Mouse (Mus musculus) kidney, embryonic 14.5 days (tissue): ENCODE measurements around the gene Tspan5. TPM values are rescaled to one million over a fixed set of nuclear protein-coding genes. Genes with fewer than 3 reads are reported as not detected.

ENCODE experiments used
- ATAC-seq: fragments of 200-750 bp; cut with Nextera tagmentation; 2 replicates; pipeline ENCODE4 v1.8.0; 2017; ENCODE audit warnings: moderate number of reproducible peaks, mild to moderate bottlenecking, moderate TSS enrichment, moderate library complexity; ENCODE audit not compliant: low FRiP score, low TSS enrichment
- H3K27ac ChIP-seq: fragments of 300-500 bp; sonication (generic); 2 replicates; pipeline ENCODE4 v1.5.1; 2014; ENCODE audit warnings: low read depth, mild to moderate bottlenecking, low read length, moderate library complexity, mixed read lengths
- H3K27me3 ChIP-seq: fragments of 300-500 bp; sonication (generic); 2 replicates; pipeline ENCODE4 v1.6.1; 2014; ENCODE audit warnings: mild to moderate bottlenecking, low read length; ENCODE audit not compliant: control insufficient read depth, insufficient read depth
- H3K36me3 ChIP-seq: fragments of 300-500 bp; sonication (generic); 2 replicates; pipeline ENCODE4 v1.6.1; 2014; ENCODE audit warnings: low read length, mixed read lengths; ENCODE audit not compliant: control insufficient read depth, insufficient read depth
- H3K4me1 ChIP-seq: fragments of 300-500 bp; sonication (generic); 2 replicates; pipeline ENCODE4 v1.6.1; 2014; ENCODE audit warnings: low read length, mixed read lengths; ENCODE audit not compliant: control insufficient read depth, insufficient read depth
- H3K4me2 ChIP-seq: fragments of 300-500 bp; sonication (generic); replicated peaks from 2 replicates; pipeline ENCODE4 v1.6.1; 2014; ENCODE audit warnings: low read depth, mild to moderate bottlenecking, low read length
- H3K4me3 ChIP-seq: fragments of 300-500 bp; sonication (generic); 2 replicates; pipeline ENCODE4 v1.5.1; 2014; ENCODE audit warnings: mild to moderate bottlenecking, low read length
- H3K9ac ChIP-seq: fragments of 300-500 bp; sonication (generic); 2 replicates; pipeline ENCODE4 v1.6.1; 2014; ENCODE audit warnings: low read depth, mild to moderate bottlenecking, low read length, moderate library complexity
- H3K9me3 ChIP-seq: fragments of 300-500 bp; sonication (generic); 2 replicates; pipeline ENCODE4 v1.6.1; 2016; ENCODE audit warnings: low read length; ENCODE audit not compliant: control insufficient read depth
- WGBS: fragments of 180-500 bp; shearing (Covaris S2); extraction: QIAGEN DNeasy Blood & Tissue Kit; methylation state at CpG from one replicate; pipeline ENCODE4 v1.1.7; 2014; 5-methylcytosine and 5-hydroxymethylcytosine counted together
- polyA plus RNA-seq: library from polyadenylated mRNA; unstranded; fragments of >200 nt; fragmentation: Nextera tagmentation; extraction: Ambion mirVana; gene quantifications from 2 replicates; pipeline ENCODE4 v1.2.1, GENCODE M21; 2014

The Tspan5 gene
- polyA plus RNA-seq, 1 experiment from 2014 or later = 28.8 TPM

- no peaks in the 10 kb centered on the region for H3K27me3 ChIP-seq
- ATAC-seq = no peak
Measured at GRCm38 (mm10) chr3:138897500-138897899, 155.5 kb downstream of the Tspan5 start.

GRCm38 (mm10) chr3:138898055-138898454 is 156.1 kb downstream of the Tspan5 start:
- no peak overlapping the region for H3K27ac ChIP-seq
- H3K9me3 ChIP-seq = no peaks in the 10 kb centered on the region
- H3K4me1 ChIP-seq = peaks cover 6% of the 10 kb centered on the region
- no peak overlapping the region for H3K4me2 ChIP-seq
- no peak overlapping the region for H3K4me3 ChIP-seq
- H3K27me3 ChIP-seq = no peaks in the 10 kb centered on the region
- ATAC-seq = no peak
- whole genome bisulfite sequencing = 97% methylated on average over 8 of the region's 8 CpGs
- no peaks in the 10 kb centered on the region; the same call in 1 of the 2 replicates for H3K36me3 ChIP-seq
- H3K9ac ChIP-seq = no peak overlapping the region

More at GRCm38 (mm10) chr3:138897500-138897899, 155.5 kb downstream of the Tspan5 start:
- WGBS = 88% methylated on average over 11 of the region's 11 CpGs
- H3K4me1 ChIP-seq = peaks cover 7% of the 10 kb centered on the region
- no peak overlapping the region for H3K4me2 ChIP-seq
- no peak overlapping the region for H3K27ac ChIP-seq
- H3K9ac ChIP-seq = no peak overlapping the region
- H3K4me3 ChIP-seq = no peak overlapping the region
- no peaks in the 10 kb centered on the region for H3K9me3 ChIP-seq
- no peaks in the 10 kb centered on the region; the same call in 1 of the 2 replicates for H3K36me3 ChIP-seq

- WGBS = 85% methylated on average over 9 of the region's 9 CpGs
- no peak overlapping the region for H3K4me2 ChIP-seq
- no peak overlapping the region for H3K27ac ChIP-seq
- H3K27me3 ChIP-seq = no peaks in the 10 kb centered on the region
- ATAC-seq = no peak
- no peaks in the 10 kb centered on the region for H3K9me3 ChIP-seq
- H3K4me1 ChIP-seq = no peaks in the 10 kb centered on the region
- H3K9ac ChIP-seq = no peak overlapping the region
- no peaks in the 10 kb centered on the region; the same call in 1 of the 2 replicates for H3K36me3 ChIP-seq
- no peak overlapping the region for H3K4me3 ChIP-seq
Measured at GRCm38 (mm10) chr3:138900571-138901141, 158.7 kb downstream of the Tspan5 start.

- peak overlapping the region; percentile 10; the same call in 1 of the 2 replicates for H3K27ac ChIP-seq
- no peak overlapping the region for H3K9ac ChIP-seq
- no peaks in the 10 kb centered on the region for H3K36me3 ChIP-seq
- no peaks in the 10 kb centered on the region for H3K27me3 ChIP-seq
- no peaks in the 10 kb centered on the region for H3K4me1 ChIP-seq
- WGBS = 78% methylated on average over 7 of the region's 7 CpGs
- no peak for ATAC-seq
- H3K9me3 ChIP-seq = no peaks in the 10 kb centered on the region
- H3K4me2 ChIP-seq = no peak overlapping the region
- H3K4me3 ChIP-seq = no peak overlapping the region
Measured at GRCm38 (mm10) chr3:138905678-138906077, 163.7 kb downstream of the Tspan5 start.

- peak; percentile 86 for ATAC-seq
Measured at GRCm38 (mm10) chr3:138906112-138906880, 164.3 kb downstream of the Tspan5 start.

DNA sequence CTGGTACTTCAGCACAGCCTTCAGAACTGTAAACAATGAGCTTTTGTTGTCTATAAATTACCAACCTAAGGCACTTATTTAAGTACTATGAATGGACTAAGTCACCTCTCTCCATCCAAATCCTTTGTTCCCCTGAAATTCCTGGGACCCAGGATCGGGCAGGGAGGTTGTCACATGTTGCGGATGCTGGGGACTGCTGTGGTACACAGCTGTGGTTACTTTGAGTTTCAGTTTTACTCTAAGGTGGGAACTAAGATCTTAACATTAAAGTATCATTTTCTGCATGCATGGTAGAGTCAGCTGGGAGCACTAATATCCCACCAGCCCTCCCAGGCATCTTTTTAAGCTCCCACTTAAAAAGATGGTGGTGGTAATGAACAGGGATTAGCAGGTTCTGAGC is 167.3 kb downstream of the Tspan5 start:
- Histone ChIP-seq H3K4me1 (no peaks in the 10 kb centered on the region), H3K27me3 (no peaks in the 10 kb centered on the region), H3K4me2 (no peak overlapping the region), H3K4me3 (no peak overlapping the region), H3K9me3 (no peaks in the 10 kb centered on the region), H3K27ac (no peak overlapping the region), H3K36me3 (no peaks in the 10 kb centered on the region), H3K9ac (no peak overlapping the region)
- ATAC-seq = no peak
- WGBS = 81% methylated on average over 2 of the region's 2 CpGs

More at GRCm38 (mm10) chr3:138906112-138906880, 164.3 kb downstream of the Tspan5 start:
- Histone ChIP-seq H3K4me3 (no peak overlapping the region), H3K36me3 (no peaks in the 10 kb centered on the region), H3K4me1 (no peaks in the 10 kb centered on the region), H3K9me3 (no peaks in the 10 kb centered on the region), H3K27ac (peak overlapping the region; percentile 10; the same call in 1 of the 2 replicates), H3K4me2 (no peak overlapping the region), H3K9ac (no peak overlapping the region), H3K27me3 (no peaks in the 10 kb centered on the region)
- 36% methylated on average over 17 of the region's 17 CpGs for WGBS

DNA sequence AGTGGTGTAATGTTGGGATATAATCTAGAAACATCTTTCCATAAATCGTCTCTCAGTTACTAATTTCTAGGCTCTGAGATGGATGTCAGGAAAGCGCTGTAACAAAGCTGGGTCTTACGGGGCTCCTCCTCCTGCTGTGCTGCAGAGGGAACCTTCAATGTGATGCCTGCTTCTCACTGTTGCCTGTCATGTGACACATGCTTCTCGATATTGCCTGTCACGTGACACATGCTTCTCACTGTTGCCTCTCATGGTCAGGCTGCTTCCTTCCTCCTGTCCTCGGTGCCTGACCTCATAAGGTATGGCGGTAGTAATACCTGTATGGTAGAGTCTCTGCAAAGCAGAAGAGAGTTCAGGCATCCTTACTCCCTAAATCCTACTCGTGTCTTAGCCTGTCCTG is 170.5 kb downstream of the Tspan5 start:
- 90% methylated on average over 8 of the region's 8 CpGs for WGBS
- no peaks in the 10 kb centered on the region for H3K9me3 ChIP-seq

GRCm38 (mm10) chr3:138914626-138915288 is 172.8 kb downstream of the Tspan5 start:
- Histone ChIP-seq H3K4me2 (no peak overlapping the region), H3K9me3 (no peaks in the 10 kb centered on the region), H3K27me3 (no peaks in the 10 kb centered on the region), H3K27ac (no peak overlapping the region), H3K4me3 (no peak overlapping the region), H3K36me3 (no peaks in the 10 kb centered on the region), H3K4me1 (no peaks in the 10 kb centered on the region), H3K9ac (no peak overlapping the region)
- ATAC-seq = no peak
- WGBS = 53% methylated on average over 8 of the region's 8 CpGs

More for the DNA sequence above, 170.5 kb downstream of the Tspan5 start:
- Histone ChIP-seq H3K4me2 (no peak overlapping the region), H3K27ac (no peak overlapping the region), H3K4me1 (no peaks in the 10 kb centered on the region), H3K36me3 (no peaks in the 10 kb centered on the region), H3K4me3 (no peak overlapping the region), H3K27me3 (no peaks in the 10 kb centered on the region), H3K9ac (no peak overlapping the region)
- no peak for ATAC-seq

DNA sequence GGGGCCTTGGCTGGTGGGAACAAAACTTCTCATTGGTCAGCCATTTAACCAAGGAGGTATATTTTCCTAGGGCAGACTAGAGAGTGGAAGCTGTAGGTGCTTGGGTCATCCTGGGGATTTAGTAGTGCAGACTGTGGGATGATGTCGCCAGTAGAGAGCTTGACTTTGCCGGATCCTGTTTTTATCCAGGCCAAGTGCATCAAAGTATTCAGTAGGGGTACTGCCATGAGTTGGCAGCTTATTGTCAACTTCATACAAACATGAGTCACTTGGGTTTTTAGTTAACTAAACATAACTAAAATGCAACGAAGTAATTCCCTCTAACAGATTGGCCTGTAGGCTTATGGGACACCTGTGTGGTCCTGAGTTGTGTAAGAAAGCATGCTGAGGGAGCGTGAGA is 174.6 kb downstream of the Tspan5 start:
- Histone ChIP-seq H3K4me3 (no peak overlapping the region), H3K27me3 (no peaks in the 10 kb centered on the region), H3K36me3 (no peaks in the 10 kb centered on the region), H3K27ac (no peak overlapping the region), H3K9me3 (no peaks in the 10 kb centered on the region), H3K4me2 (no peak overlapping the region), H3K4me1 (no peaks in the 10 kb centered on the region), H3K9ac (no peak overlapping the region)
- 92% methylated on average over 4 of the region's 4 CpGs for WGBS
- no peak for ATAC-seq
